Mouse (Mus musculus): ENCODE measurements around the gene Dlg1. TPM values are rescaled to one million over a fixed set of nuclear protein-coding genes. Genes with fewer than 3 reads are reported as not detected.

The Dlg1 gene
- total RNA-seq, 1 experiment, result 70.3 TPM

DNA sequence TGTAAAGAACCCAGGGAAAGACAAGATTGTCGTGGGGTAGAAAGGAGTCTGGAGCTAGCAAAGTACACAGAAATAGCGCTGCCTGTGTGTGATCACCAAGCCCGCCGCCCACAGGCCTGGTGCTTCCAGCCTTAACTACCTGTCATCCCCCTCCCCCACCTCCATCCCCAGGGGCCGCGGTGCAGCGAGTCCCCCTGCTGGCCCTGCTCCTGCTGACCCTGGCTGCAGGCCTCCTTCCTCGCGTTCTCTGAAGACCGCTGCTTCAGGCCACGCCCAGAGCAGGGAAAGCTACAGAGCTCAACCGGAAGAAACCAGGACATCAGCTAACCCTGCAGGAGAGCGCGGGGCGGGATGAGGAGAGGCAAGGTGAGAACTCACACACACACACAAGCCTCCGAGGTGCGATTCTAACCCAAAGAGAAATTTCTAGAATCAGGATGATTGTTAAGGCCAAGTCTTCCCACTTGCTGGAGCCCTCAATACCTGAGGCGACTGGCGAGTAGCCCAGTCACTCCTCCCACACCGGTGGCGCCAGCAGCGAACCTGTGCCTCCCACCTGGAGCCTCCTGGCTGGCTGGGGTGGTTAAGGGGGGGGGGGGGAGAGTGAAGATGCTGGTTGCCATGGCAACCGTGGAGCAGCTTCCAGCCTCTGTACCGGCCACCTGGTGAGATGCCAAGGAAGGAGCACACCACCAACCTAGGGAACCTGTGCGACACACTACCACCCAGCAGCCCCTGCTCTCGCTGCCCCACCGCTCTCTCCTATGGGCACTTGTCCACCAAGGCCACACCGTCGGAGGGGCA lies 233.9 kb downstream of the Dlg1 start:
- in situ Hi-C loops (cut with MboI; ENCODE audit: low sequenced_read_pairs in 2 of 2, unreplicated experiment in 2 of 2), result no loop called here
- TF ChIP-seq CHD2 (IDR thresholded peaks at IDR 0.05; ENCODE audit: low read depth, low read length), result no peak
- no peaks in the 10 kb centered on the region for H3K36me3 ChIP-seq (ENCODE audit: control insufficient read depth, insufficient read depth, low read length, poor library complexity, severe bottlenecking)
- H3K27ac ChIP-seq (ENCODE audit: insufficient read depth, low read depth, low read length, poor library complexity, severe bottlenecking), result no peak overlapping the region
- H3K4me1 ChIP-seq (ENCODE audit: control insufficient read depth in 2 of 2, insufficient read depth in 2 of 2, low read length in 2 of 2, poor library complexity in 1 of 2), result peaks cover 4 to 31% of the 10 kb centered on the region in 2 experiments; a peak in 3 of 4 replicates
- no peak overlapping the region for H3K9ac ChIP-seq (ENCODE audit: insufficient read depth, low read depth, low read length, poor library complexity, severe bottlenecking)
- no peak for DNase-seq (ENCODE audit: low read depth, low spot score)
- H3K9me3 ChIP-seq (ENCODE audit: control insufficient read depth, insufficient read depth, low read depth, low read length), result no peaks in the 10 kb centered on the region
- H3K4me3 ChIP-seq (ENCODE audit: insufficient read depth in 1 of 2, low read depth in 1 of 2, low read length in 2 of 2, poor library complexity in 1 of 2, severe bottlenecking in 1 of 2), result no peak overlapping the region

DNA sequence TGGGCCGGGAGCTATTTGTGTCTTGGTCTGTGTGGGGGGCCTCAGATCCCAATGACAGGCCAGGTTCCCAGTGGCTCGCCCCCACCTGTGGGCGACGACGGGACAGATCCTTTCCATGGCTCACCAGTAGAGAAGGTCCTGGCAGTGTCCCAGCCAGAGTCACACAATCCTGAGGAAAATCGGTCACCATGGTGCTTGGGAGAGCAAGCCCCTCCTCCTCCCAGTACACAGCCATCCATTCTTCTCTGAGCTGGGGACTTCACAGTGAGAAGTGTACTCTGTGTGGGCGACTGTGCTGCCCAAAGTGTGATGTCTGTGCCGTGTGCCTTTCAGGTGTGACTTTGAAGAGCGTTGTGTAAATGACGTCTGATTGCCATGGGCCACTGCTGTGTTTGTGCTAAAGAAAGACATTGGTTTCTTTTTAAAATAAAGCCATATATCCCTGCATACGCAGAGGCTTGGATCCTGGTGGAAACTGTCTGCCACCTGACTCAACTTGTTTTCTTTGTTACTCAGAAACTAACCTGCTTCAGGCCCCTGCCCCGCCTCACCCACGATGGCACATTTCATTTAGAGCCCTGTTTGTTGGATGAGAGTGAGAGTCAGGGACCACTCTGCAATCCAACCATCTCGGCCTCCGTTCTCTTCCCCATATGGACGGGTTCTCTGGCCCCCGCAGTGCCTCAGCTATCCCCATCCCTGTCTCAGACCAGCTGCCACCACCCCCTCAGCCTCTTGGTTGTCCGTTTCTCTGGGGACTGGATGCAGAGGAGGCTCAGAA lies 235.5 kb downstream of the Dlg1 start:
- DNase-seq (ENCODE audit: low read depth, low spot score), result no peak
- Histone ChIP-seq H3K4me1 (ENCODE audit: control insufficient read depth in 2 of 2, insufficient read depth in 2 of 2, low read length in 2 of 2, poor library complexity in 1 of 2) (peaks cover 0 to 18% of the 10 kb centered on the region in 2 experiments; a peak in 3 of 4 replicates), H3K36me3 (ENCODE audit: control insufficient read depth, insufficient read depth, low read length, poor library complexity, severe bottlenecking) (no peaks in the 10 kb centered on the region), H3K9me3 (ENCODE audit: control insufficient read depth, insufficient read depth, low read depth, low read length) (no peaks in the 10 kb centered on the region), H3K27ac (ENCODE audit: insufficient read depth, low read depth, low read length, poor library complexity, severe bottlenecking) (no peak overlapping the region), H3K4me3 (ENCODE audit: insufficient read depth in 1 of 2, low read depth in 1 of 2, low read length in 2 of 2, poor library complexity in 1 of 2, severe bottlenecking in 1 of 2) (no peak overlapping the region), H3K9ac (ENCODE audit: insufficient read depth, low read depth, low read length, poor library complexity, severe bottlenecking) (no peak overlapping the region)
- no peak for TF ChIP-seq ZC3H11A (IDR thresholded peaks at IDR 0.05; ENCODE audit: borderline replicate concordance, low read depth, low read length)
- no peak for TF ChIP-seq MAFK (IDR thresholded peaks at IDR 0.05; ENCODE audit: insufficient read depth, low read depth, low read length)
- no peak for TF ChIP-seq CHD2 (IDR thresholded peaks at IDR 0.05; ENCODE audit: low read depth, low read length)
- TF ChIP-seq HCFC1 (IDR thresholded peaks at IDR 0.05; ENCODE audit: borderline replicate concordance, insufficient read depth, low read length), result no peak
- no peak for TF ChIP-seq ZNF384 (IDR thresholded peaks at IDR 0.05; ENCODE audit: low read depth, low read length)
- in situ Hi-C loops (cut with MboI; ENCODE audit: low sequenced_read_pairs in 2 of 2, unreplicated experiment in 2 of 2), result no loop called here

- TF ChIP-seq CHD2 (IDR thresholded peaks at IDR 0.05; ENCODE audit: low read depth, low read length), result no peak
- no peak for TF ChIP-seq ZNF384 (IDR thresholded peaks at IDR 0.05; ENCODE audit: low read depth, low read length)
- TF ChIP-seq MAFK (IDR thresholded peaks at IDR 0.05; ENCODE audit: insufficient read depth, low read depth, low read length), result no peak
- H3K4me1 ChIP-seq (ENCODE audit: control insufficient read depth in 2 of 2, insufficient read depth in 2 of 2, low read length in 2 of 2, poor library complexity in 1 of 2), result peaks cover 0 to 24% of the 10 kb centered on the region in 2 experiments; a peak in 3 of 4 replicates
- H3K9ac ChIP-seq (ENCODE audit: insufficient read depth, low read depth, low read length, poor library complexity, severe bottlenecking), result no peak overlapping the region
- no peak for DNase-seq (ENCODE audit: low read depth, low spot score)
- H3K36me3 ChIP-seq (ENCODE audit: control insufficient read depth, insufficient read depth, low read length, poor library complexity, severe bottlenecking), result no peaks in the 10 kb centered on the region
- no peaks in the 10 kb centered on the region for H3K9me3 ChIP-seq (ENCODE audit: control insufficient read depth, insufficient read depth, low read depth, low read length)
- H3K27ac ChIP-seq (ENCODE audit: insufficient read depth, low read depth, low read length, poor library complexity, severe bottlenecking), result no peak overlapping the region
- no peak overlapping the region for H3K4me3 ChIP-seq (ENCODE audit: insufficient read depth in 1 of 2, low read depth in 1 of 2, low read length in 2 of 2, poor library complexity in 1 of 2, severe bottlenecking in 1 of 2)
- in situ Hi-C loops (cut with MboI; ENCODE audit: low sequenced_read_pairs in 2 of 2, unreplicated experiment in 2 of 2), result no loop called here
Observed at GRCm38 (mm10) chr16:31901886-31902285, 238.6 kb downstream of the Dlg1 start.

- Histone ChIP-seq H3K36me3 (ENCODE audit: control insufficient read depth, insufficient read depth, low read length, poor library complexity, severe bottlenecking) (no peaks in the 10 kb centered on the region), H3K27ac (ENCODE audit: insufficient read depth, low read depth, low read length, poor library complexity, severe bottlenecking) (no peak overlapping the region), H3K4me3 (ENCODE audit: insufficient read depth in 1 of 2, low read depth in 1 of 2, low read length in 2 of 2, poor library complexity in 1 of 2, severe bottlenecking in 1 of 2) (no peak overlapping the region), H3K4me1 (ENCODE audit: control insufficient read depth in 2 of 2, insufficient read depth in 2 of 2, low read length in 2 of 2, poor library complexity in 1 of 2) (peaks cover 0 to 16% of the 10 kb centered on the region in 2 experiments; a peak in 3 of 4 replicates), H3K9ac (ENCODE audit: insufficient read depth, low read depth, low read length, poor library complexity, severe bottlenecking) (no peak overlapping the region), H3K9me3 (ENCODE audit: control insufficient read depth, insufficient read depth, low read depth, low read length) (no peaks in the 10 kb centered on the region)
- TF ChIP-seq ZC3H11A (IDR thresholded peaks at IDR 0.05; ENCODE audit: borderline replicate concordance, low read depth, low read length) (no peak), MAFK (IDR thresholded peaks at IDR 0.05; ENCODE audit: insufficient read depth, low read depth, low read length) (no peak), ZNF384 (IDR thresholded peaks at IDR 0.05; ENCODE audit: low read depth, low read length) (no peak), HCFC1 (IDR thresholded peaks at IDR 0.05; ENCODE audit: borderline replicate concordance, insufficient read depth, low read length) (no peak), CHD2 (IDR thresholded peaks at IDR 0.05; ENCODE audit: low read depth, low read length) (no peak)
- in situ Hi-C loops (cut with MboI; ENCODE audit: low sequenced_read_pairs in 2 of 2, unreplicated experiment in 2 of 2), result no loop called here
- no peak for DNase-seq (ENCODE audit: low read depth, low spot score)
Observed at GRCm38 (mm10) chr16:31903239-31903638, 240.0 kb downstream of the Dlg1 start.

All from ES-E14 (cell line).